Mouse (Mus musculus): ENCODE results near the gene 6030458C11Rik. TPM values are rescaled to one million over a fixed set of nuclear protein-coding genes. Genes with fewer than 3 reads are reported as not detected.
A peak's percentile ranks its signal among the peaks of the same experiment; 100 is the strongest.

The 6030458C11Rik gene
- polyA plus RNA-seq (2015; fragmentation: Nextera tagmentation; extraction: Ambion mirVana): 36.3 and 38.7 TPM in 2 replicates

- Histone ChIP-seq H3K4me1 (replicated peaks) (peaks cover 32% of the 10 kb centered on the region), H3K9ac (replicated peaks) (peak within 1 kb of the TSS; percentile 91), H3K36me3 (peaks cover 47% of the 10 kb centered on the region), H3K9me3 (no peaks in the 10 kb centered on the region), H3K27me3 (no peaks in the 10 kb centered on the region), H3K4me3 (replicated peaks) (peak within 1 kb of the TSS; percentile 87), H3K27ac (peak within 1 kb of the TSS; percentile 82), H3K4me2 (replicated peaks) (peak within 1 kb of the TSS; percentile 78)
- peak; percentile 100 for ATAC-seq
- WGBS: under 1% methylated on average over 67 of the region's 67 CpGs
Measured at GRCm38 (mm10) chr15:12824197-12824952, at the start of gene 6030458C11Rik, which contains the start of gene Drosha. TSS of gene 6030458C11Rik (minus strand) at chr15:12824649. TSS of gene Drosha (plus strand) at chr15:12824815.

- Histone ChIP-seq H3K27ac (no peak overlapping the region), H3K4me2 (replicated peaks) (no peak overlapping the region), H3K9me3 (no peaks in the 10 kb centered on the region), H3K4me3 (replicated peaks) (no peak overlapping the region), H3K4me1 (replicated peaks) (no peaks in the 10 kb centered on the region), H3K36me3 (peaks cover 67% of the 10 kb centered on the region), H3K27me3 (no peaks in the 10 kb centered on the region), H3K9ac (replicated peaks) (no peak overlapping the region)
- ATAC-seq: no peak
- WGBS: 79% methylated on average over 8 of the region's 8 CpGs
Measured at GRCm38 (mm10) chr15:12867269-12867668, 42.8 kb upstream of the 6030458C11Rik start.

GRCm38 (mm10) chr15:12865595-12866314 is 41.3 kb upstream of the 6030458C11Rik start:
- Histone ChIP-seq H3K4me3 (replicated peaks) (no peak overlapping the region), H3K4me2 (replicated peaks) (no peak overlapping the region), H3K27me3 (no peaks in the 10 kb centered on the region), H3K4me1 (replicated peaks) (no peaks in the 10 kb centered on the region), H3K36me3 (peaks cover 70% of the 10 kb centered on the region), H3K9ac (replicated peaks) (no peak overlapping the region), H3K9me3 (no peaks in the 10 kb centered on the region), H3K27ac (no peak overlapping the region)
- no peak for ATAC-seq
- 86% methylated on average over 7 of the region's 7 CpGs for WGBS

GRCm38 (mm10) chr15:12863669-12864068 is 39.2 kb upstream of the 6030458C11Rik start:
- Histone ChIP-seq H3K9ac (replicated peaks) (no peak overlapping the region), H3K4me2 (replicated peaks) (no peak overlapping the region), H3K4me3 (replicated peaks) (no peak overlapping the region), H3K4me1 (replicated peaks) (no peaks in the 10 kb centered on the region), H3K27me3 (no peaks in the 10 kb centered on the region), H3K27ac (no peak overlapping the region), H3K9me3 (no peaks in the 10 kb centered on the region), H3K36me3 (peaks cover 78% of the 10 kb centered on the region)
- ATAC-seq: no peak
- 86% methylated on average over 1 of the region's 1 CpGs for WGBS

- peaks cover 80% of the 10 kb centered on the region for H3K36me3 ChIP-seq
- no peaks in the 10 kb centered on the region for H3K9me3 ChIP-seq
- H3K4me1 ChIP-seq (replicated peaks): no peaks in the 10 kb centered on the region
- no peak overlapping the region for H3K27ac ChIP-seq
- H3K9ac ChIP-seq (replicated peaks): no peak overlapping the region
- H3K4me3 ChIP-seq (replicated peaks): no peak overlapping the region
- no peaks in the 10 kb centered on the region for H3K27me3 ChIP-seq
- H3K4me2 ChIP-seq (replicated peaks): no peak overlapping the region
- no peak for ATAC-seq
- 86% methylated on average over 3 of the region's 3 CpGs for WGBS
Measured at GRCm38 (mm10) chr15:12862061-12862460, 37.6 kb upstream of the 6030458C11Rik start.

GRCm38 (mm10) chr15:12858645-12859044 is 34.2 kb upstream of the 6030458C11Rik start:
- WGBS: 91% methylated on average over 3 of the region's 3 CpGs
- no peaks in the 10 kb centered on the region for H3K9me3 ChIP-seq

GRCm38 (mm10) chr15:12857840-12858516 is 33.5 kb upstream of the 6030458C11Rik start:
- Histone ChIP-seq H3K9ac (replicated peaks) (no peak overlapping the region), H3K4me3 (replicated peaks) (no peak overlapping the region), H3K9me3 (no peaks in the 10 kb centered on the region), H3K36me3 (peaks cover 91% of the 10 kb centered on the region), H3K4me1 (replicated peaks) (no peaks in the 10 kb centered on the region), H3K27ac (no peak overlapping the region), H3K4me2 (replicated peaks) (no peak overlapping the region), H3K27me3 (no peaks in the 10 kb centered on the region)
- 90% methylated on average over 12 of the region's 12 CpGs for WGBS
- ATAC-seq: no peak

More at GRCm38 (mm10) chr15:12858645-12859044, 34.2 kb upstream of the 6030458C11Rik start:
- H3K27me3 ChIP-seq: no peaks in the 10 kb centered on the region
- no peak for ATAC-seq
- no peak overlapping the region for H3K9ac ChIP-seq (replicated peaks)
- H3K36me3 ChIP-seq: peaks cover 88% of the 10 kb centered on the region
- H3K4me1 ChIP-seq (replicated peaks): no peaks in the 10 kb centered on the region
- H3K4me2 ChIP-seq (replicated peaks): no peak overlapping the region
- H3K27ac ChIP-seq: no peak overlapping the region
- no peak overlapping the region for H3K4me3 ChIP-seq (replicated peaks)

- no peak overlapping the region for H3K27ac ChIP-seq
- ATAC-seq: no peak
- H3K4me2 ChIP-seq (replicated peaks): no peak overlapping the region
- H3K4me3 ChIP-seq (replicated peaks): no peak overlapping the region
- WGBS: 99% methylated on average over 6 of the region's 6 CpGs
- H3K4me1 ChIP-seq (replicated peaks): no peaks in the 10 kb centered on the region
- no peaks in the 10 kb centered on the region for H3K9me3 ChIP-seq
- no peaks in the 10 kb centered on the region for H3K27me3 ChIP-seq
- H3K36me3 ChIP-seq: peaks cover 92% of the 10 kb centered on the region
- H3K9ac ChIP-seq (replicated peaks): no peak overlapping the region
Measured at GRCm38 (mm10) chr15:12856780-12857179, 32.3 kb upstream of the 6030458C11Rik start.

GRCm38 (mm10) chr15:12853471-12853870 is 29.0 kb upstream of the 6030458C11Rik start:
- H3K36me3 ChIP-seq: peaks cover 91% of the 10 kb centered on the region
- no peaks in the 10 kb centered on the region for H3K27me3 ChIP-seq
- no peak overlapping the region for H3K4me3 ChIP-seq (replicated peaks)
- no peak overlapping the region for H3K27ac ChIP-seq
- WGBS: 97% methylated on average over 8 of the region's 8 CpGs
- no peak overlapping the region for H3K4me2 ChIP-seq (replicated peaks)
- no peaks in the 10 kb centered on the region for H3K4me1 ChIP-seq (replicated peaks)
- no peaks in the 10 kb centered on the region for H3K9me3 ChIP-seq
- H3K9ac ChIP-seq (replicated peaks): no peak overlapping the region
- ATAC-seq: no peak

- H3K4me2 ChIP-seq (replicated peaks): no peak overlapping the region
- H3K27ac ChIP-seq: no peak overlapping the region
- H3K36me3 ChIP-seq: peaks cover 90% of the 10 kb centered on the region
- WGBS: 87% methylated on average over 4 of the region's 4 CpGs
- no peak for ATAC-seq
- no peak overlapping the region for H3K4me3 ChIP-seq (replicated peaks)
- H3K9ac ChIP-seq (replicated peaks): no peak overlapping the region
- no peaks in the 10 kb centered on the region for H3K27me3 ChIP-seq
- H3K4me1 ChIP-seq (replicated peaks): no peaks in the 10 kb centered on the region
- H3K9me3 ChIP-seq: no peaks in the 10 kb centered on the region
Measured at GRCm38 (mm10) chr15:12849373-12849772, 24.9 kb upstream of the 6030458C11Rik start.

- no peak overlapping the region for H3K4me2 ChIP-seq (replicated peaks)
- no peak for ATAC-seq
- no peak overlapping the region for H3K4me3 ChIP-seq (replicated peaks)
- no peak overlapping the region for H3K9ac ChIP-seq (replicated peaks)
- 89% methylated on average over 11 of the region's 11 CpGs for WGBS
- no peaks in the 10 kb centered on the region for H3K9me3 ChIP-seq
- no peak overlapping the region for H3K27ac ChIP-seq
- H3K4me1 ChIP-seq (replicated peaks): no peaks in the 10 kb centered on the region
- peaks cover 90% of the 10 kb centered on the region for H3K36me3 ChIP-seq
- no peaks in the 10 kb centered on the region for H3K27me3 ChIP-seq
Measured at GRCm38 (mm10) chr15:12848196-12848975, 23.9 kb upstream of the 6030458C11Rik start.
